Mouse (Mus musculus): ENCODE results near the gene Dnah14.
"Not testable (repeated sequence)": the region's sequence is repeated elsewhere in the genome, so short reads cannot be mapped to it uniquely, and the experiment has no call there.

Dnah14 gene

DNA sequence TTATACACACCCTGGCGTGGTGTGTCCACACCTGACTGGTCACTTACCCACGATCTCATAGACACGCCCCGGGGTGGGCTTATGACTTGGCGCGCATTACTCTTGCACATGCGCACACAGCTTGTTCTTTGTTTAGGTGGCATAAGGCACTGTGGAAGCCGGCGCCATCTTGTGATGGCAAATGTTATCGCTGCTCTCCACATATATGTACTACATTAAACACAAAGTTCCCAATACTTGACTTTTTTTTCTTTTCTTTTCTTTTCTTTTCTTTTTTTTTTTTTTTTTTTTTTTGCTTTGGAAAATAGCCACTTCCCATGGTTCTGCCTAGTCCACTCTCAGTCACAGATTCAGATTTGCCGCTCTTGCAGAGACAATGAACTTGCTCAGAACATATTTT is 206.2 kb downstream of the Dnah14 start:
- not testable (repeated sequence) for DNase-seq (ENCODE audit: low spot score in 2 of 2)

DNA sequence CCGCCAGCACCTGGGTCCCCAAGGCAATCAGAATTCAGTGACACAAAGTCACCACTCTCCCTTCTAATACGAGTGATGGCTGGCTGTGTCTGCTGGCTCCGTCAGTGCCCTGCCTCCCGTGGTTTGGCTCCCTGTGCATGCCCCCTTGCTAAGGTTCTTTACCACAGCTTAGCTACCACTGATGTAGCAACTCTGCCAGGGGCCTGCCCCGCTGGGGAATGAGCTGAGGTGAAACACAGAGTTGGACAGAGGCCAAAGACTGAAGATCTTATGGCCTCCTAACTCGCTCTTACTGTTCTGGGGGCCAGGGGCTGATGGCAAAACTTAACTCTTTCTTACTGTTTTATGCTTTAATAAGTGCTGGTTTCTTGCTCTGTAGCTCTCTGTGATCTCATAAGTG is 213.6 kb downstream of the Dnah14 start:
- no peak for DNase-seq (ENCODE audit: low spot score in 2 of 2)

DNA sequence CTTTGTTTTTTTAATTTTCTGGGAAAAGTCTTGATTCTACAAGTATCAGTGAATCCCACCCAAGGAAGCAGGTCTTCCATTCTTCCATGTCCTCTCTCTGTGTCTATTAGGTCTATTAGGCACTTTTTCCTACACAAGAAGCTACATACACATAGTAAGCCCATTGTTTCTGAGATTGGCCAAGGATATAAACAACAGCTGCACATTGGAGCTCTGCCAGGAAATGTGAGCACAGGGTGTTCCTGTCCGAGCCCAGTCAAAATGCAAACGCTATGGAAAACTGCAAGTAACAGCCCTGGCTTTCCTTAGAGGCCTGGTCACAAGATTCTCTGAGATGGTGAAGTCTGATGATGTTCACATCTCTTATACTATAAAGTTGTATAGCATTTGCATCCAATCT is 217.2 kb downstream of the Dnah14 start:
- DNase-seq (ENCODE audit: low spot score in 2 of 2): no peak

DNA sequence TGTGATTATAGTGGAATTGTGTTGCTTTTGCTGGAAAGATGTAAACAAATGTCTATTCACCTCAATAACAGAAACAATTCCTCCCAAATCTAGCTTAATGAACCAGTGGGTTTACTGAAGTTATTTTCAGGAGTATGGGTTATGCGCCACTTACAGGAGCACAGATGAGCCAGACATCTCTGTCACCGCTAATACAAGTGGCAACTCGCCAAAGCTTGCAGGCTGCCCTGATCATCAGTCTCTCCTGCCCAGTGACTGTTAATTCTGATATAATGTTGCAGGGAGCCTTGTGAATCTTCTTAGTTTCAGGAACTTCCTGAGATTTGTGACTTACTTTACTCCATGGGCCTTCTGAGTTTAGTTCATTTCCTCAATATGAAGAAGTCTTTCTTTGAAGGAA is 223.6 kb downstream of the Dnah14 start:
- DNase-seq (ENCODE audit: low spot score in 2 of 2): no peak

DNA sequence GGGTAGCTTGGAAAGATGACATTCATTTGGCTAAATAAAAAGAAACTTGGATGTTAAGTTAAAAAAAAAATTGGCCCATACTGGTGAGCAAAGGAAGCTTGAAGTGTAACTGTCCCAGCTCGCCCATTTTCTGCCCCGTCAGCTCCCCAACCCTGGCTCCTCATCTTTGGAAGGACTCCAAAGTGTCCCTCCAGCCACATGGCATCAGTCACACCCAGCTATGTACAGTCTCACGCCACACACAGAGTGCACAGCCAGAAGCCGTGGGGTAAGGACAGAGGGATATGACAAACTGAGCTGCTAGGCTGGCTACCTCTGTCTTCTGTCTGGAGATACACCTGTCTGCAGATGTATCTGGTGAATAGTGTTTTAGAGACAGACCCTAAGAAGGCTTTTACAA is 224.3 kb downstream of the Dnah14 start:
- DNase-seq (ENCODE audit: low spot score in 2 of 2): no peak

DNA sequence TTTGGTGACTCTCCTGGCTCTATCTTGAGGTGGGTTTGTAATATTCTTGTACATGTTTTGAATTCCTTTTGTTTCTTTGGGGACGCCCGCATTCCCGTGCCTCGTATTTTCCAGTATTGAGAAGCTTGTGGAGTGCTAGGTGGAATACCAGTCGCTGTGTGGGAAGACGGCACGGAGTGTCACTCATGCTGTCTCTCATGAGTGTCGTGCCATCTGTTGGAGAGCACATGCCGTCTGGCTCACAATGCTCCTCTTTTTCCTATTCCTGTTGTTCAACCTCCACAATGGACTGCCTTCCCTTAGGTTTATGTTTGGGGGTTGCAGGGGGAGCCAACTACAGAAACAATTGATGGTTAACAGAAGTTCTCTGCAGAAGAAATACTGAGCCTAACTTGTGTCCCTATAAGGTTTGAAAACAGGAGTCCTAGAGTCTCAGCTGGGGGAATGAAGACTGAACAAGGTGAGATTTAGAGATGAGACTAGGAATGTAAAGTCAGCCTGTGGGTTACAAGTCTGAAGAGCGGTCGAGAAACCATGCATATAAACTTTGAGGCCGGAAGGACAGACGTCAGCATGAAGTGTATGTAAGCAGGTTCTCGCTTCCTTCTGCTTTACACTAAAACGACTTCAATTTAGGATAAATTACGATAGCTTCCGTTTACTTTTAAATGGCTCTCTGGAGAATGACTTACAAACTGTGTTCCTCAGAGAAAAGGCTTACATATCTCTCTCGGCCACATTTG is 235.3 kb downstream of the Dnah14 start:
- DNase-seq (ENCODE audit: low spot score in 2 of 2): no peak

DNA sequence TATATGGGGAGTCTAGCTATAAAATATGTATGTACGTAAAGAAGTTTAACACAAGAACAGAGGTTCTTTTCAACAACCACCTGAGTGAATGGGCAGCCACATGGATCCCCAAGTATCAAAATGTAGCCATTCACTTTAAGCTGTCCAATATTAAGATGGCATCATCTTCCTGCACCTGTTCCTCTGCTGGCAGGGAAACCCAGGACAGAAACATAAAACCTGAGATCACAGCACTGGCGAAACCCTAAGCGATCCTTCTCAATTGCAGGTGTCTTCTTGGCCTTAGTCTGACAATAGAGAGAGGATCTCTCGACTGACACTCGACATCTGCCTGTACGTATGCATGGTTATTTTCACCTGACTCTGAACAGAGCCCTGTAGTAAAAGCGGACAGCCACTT is 250.4 kb downstream of the Dnah14 start:
- DNase-seq (ENCODE audit: low spot score in 2 of 2): no peak

DNA sequence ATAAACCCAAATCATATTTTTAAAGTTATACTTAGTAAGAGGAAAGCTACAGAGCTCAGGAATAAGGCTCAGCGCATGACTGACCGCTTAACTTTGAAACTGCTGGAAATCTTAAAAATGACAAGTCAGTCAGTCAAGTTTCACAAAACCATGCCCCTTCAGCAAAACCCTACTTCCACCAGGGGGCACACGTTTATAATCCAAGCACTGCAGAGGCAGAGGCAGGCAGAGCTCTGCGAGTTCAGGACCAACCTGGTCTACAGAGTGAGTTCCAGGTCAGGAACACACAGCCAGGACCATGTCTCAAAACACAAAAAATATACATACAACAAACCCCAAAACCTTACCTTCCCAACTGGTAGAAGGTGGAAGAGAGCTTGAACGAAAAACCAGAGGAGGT is 252.0 kb downstream of the Dnah14 start:
- DNase-seq (ENCODE audit: low spot score in 2 of 2): no peak

DNA sequence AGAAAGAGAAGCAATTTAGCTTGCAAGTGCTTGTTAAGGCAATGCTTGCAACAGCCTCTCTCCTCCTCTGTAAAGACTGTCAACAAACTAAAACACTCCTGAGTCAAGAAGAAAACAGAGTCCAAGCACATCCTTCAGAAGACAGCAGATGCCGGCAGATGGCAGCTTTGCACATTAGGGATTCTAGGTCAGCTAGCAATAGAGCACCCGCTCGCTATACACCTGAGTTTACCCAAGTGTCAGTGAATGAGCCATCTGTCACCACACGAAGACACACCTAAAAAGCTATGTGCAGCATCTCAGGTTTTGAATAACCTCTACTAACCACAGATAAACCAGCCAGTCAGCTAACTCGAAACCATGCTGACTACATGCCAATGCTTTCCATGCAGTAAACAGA is 256.4 kb downstream of the Dnah14 start:
- no peak for DNase-seq (ENCODE audit: low spot score in 2 of 2)

DNA sequence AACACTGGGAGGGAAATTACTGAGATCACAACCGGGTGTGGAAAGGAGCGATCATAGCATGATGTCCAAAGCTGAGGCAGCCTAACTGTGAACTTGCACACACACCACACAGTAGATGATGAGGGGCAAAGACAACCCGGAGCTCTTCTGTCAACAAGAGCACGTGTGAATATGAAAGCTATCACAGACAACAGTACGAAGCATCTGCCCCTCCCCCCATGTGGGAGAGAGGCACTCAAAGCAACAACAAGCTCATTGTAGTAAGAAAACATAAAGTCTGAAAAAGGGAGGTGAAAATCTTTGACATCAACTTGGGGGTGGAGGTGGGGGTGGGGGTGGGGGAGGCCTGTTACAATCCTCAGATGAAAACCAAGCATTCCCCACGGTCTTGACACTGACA is 256.8 kb downstream of the Dnah14 start:
- no peak for DNase-seq (ENCODE audit: low spot score in 2 of 2)

DNA sequence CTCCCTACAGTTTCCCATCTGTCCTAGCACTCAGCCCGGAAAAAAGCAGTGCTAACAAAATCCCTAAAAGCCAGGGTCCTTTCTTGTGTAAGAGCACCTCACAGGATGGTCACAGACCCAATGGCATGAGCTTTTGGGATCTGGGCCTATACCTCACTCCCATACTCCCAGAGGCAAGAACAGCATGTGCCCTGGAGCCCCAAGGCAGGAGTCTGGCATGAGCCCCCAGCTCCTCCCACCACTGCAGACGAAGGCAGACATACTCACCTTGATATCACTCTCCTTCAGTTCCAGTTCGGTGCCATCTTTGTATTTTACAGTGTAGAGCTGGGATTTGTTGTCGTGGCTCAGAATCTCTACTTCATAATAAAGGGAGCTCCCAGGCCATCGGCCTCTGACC is 261.8 kb downstream of the Dnah14 start:
- DNase-seq (ENCODE audit: low spot score in 2 of 2): no peak

DNA sequence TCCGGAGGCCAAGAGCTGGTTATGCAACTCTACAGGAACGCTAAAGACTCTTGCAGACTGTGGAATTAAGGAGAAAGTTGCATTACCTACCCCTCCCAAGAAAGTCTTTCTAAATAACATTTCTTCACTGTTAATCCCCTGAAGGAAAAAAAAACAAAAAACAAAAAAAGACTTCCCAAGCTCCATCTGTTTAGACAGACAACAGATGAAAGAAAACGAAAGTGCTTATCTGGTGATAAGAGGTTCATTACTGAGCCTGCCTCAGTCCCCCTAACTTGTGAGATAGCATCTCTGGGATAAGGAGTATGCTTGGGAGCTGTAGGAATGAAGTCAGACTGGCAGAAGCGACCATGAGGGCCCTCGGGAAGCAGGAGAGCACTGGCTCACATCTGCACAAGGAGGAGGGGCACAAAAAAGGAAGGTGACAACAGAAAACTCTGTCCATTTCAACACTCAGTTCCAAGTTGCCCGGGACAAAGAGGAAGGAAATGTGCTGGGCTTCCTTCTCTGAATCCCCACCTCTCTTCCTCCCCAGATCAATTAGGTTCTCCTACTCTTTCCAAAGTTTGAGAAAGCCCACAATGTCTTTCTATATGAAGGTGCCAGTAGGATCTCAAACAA is 263.5 kb downstream of the Dnah14 start:
- no peak for DNase-seq (ENCODE audit: low spot score in 2 of 2)

DNA sequence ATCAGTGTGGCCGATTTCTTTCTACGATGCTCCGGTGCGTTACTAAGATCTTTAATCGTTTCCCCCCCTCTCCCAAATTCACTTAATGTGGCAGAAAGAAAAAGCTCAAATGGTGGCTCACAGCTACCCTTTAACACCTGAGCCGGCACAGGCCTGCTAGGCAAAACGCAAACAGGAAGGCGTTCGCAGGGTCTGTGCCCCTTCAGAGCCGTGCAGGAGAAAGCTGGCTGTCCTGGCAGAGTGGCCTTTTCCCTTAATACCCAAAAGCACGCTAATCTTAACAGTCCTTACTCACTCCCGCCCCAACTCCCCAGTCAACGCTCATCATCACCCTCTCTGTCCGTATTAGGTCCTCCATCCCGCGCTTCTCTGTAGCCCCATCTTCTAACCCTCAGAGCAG is 265.0 kb downstream of the Dnah14 start:
- no peak for DNase-seq (ENCODE audit: low spot score in 2 of 2)

DNA sequence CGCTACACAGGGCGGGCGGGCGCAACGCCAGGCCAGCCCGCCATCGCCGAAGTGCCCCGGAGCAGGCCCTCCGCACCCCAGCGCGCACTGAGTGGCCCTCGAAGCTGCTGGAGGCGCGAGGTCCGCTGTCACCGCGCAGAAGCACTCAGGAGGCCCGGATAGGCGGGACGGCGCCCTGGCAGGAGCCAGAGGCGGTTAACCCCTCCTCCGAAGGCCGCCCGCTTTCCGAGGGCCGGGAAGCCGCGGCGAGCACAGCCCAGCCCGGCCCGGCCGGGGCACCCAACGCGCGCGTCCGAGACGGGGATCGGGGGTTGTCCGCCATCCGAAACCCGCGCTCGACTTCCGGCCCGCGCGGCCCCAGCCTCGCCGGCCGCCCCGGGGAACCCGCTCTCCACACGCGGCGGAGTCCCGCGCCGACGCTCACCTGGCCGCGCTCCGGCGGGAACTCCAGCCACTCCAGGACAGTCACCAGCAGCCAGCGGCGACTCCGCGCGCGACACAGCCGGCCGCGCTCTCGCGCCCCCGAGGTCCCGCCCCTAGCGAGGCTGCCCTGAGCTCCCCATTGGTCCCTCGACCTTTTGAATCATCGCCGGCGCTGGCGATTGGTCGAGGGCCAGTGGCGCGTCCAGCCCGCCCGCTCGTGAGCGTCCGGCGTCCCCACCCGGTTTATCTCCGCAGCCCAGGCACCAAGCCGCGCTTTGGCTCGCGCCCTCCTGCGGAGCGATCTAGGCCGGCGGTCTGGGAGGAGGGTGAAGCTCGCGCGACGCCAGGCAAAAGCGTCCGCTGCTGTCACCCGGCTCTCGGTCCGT is 265.7 kb downstream of the Dnah14 start:
- peak; percentile 88 to 91 for DNase-seq (ENCODE audit: low spot score in 2 of 2)

DNA sequence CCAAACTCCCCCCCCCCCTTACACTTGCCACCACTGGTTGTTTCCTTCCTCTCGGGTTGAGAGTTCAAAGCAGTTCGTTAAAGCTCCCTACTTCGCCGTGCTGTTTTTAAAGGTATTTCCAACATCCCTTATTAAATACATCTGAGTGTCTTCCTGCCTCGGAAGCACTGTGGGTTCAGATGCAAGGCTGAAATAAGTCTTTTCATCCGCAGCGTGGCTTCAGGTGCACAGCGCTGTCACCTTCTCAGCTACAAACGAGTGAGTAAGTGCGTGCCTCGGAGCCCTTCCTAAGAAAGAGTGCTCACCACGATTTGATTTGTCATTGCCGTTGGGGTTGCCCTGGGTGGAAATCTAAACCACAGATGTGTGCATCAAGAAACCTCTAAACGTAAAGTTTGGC is 266.4 kb downstream of the Dnah14 start, which contains the start of gene Lbr:
TSS of gene Lbr (minus strand) at position 266 of the 400 bp plus-strand sequence.
- no peak for DNase-seq (ENCODE audit: low spot score in 2 of 2)

DNA sequence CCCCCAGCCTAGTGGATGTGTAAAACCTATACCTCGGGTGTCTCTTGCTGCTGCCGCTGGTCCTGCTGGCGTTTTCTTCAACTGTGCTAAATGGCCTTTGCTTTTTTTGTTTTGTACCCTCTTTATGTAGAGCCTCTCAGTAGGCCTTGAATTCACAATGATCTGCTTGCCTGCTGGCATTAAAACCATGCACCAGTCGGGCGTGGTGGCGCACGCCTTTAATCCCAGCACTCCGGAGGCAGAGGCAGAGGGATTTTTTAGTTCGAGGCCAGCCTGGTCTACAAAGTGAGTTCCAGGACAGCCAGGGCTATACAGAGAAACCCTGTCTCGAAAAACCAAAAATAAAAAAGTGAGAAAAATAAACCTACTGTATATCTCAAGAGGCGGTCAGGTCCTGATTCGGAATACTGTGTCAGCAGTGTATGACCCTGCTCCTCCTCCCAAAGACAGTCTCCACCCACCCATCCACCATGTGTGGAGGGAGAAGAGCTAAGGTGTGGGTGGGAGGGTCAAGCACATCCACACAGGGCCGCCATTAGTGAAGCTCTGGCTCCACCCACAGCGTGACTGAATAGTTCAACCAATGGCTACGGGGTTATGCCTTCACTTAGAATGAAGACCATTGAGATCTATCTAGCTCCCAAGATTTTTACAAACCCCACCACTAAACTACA is 268.7 kb downstream of the Dnah14 start:
- no peak for DNase-seq (ENCODE audit: low spot score in 2 of 2)

DNA sequence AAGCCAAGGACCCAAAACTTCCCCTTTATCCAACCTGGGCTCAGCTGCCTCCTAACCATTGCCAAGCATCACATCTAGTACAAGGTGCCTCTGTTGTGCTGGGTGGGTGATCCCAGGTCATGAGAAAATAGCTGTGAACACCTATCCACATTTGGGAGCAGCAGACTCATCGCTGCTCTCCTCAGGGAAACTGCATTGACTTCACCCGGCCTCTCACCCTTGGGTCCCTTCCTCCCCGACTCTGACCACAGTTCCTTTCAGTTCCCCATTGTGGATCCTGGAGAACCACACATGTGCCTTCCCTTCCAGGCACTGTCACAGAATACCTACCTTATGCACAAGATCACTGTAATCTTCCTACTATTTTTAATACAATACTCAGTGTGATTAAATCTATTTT is 269.4 kb downstream of the Dnah14 start:
- DNase-seq (ENCODE audit: low spot score in 2 of 2): no peak

DNA sequence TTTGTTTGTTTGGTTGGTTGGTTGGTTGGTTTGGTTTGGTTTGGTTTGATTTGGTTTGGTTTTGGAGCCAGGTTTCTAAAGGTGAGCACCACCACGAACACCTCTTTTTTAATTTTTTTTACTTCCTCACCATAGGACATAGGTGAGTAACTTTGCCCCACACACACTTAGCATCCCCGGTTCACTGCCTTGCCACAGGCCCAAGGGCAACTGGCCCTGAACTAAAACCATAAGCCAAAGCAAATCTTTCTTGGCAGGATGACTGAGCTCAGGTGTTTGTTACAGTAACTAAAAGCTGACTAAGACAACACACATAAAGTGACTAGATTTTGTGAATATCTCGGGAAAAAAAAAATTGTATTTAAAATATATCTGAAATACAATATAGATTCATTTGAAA is 271.0 kb downstream of the Dnah14 start:
- DNase-seq (ENCODE audit: low spot score in 2 of 2): no peak

DNA sequence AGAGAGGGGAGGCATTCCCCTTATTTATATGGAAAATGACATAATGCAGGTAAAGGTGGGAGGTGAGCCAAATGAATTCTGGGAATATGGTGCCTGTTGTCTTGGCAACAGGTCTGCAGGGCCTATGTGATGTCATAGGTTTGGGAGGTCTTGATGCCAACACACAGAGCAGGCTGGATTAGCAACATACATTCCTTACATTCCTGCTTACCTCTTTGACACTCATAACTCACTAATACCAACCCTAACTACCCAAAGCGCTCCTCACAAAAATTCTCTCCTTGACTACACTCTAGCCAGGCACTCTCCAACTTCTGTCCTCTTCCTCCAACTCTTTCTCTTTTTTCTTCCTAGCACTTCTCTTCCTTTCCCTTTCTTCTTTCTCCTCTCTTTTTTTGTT is 271.9 kb downstream of the Dnah14 start:
- no peak for DNase-seq (ENCODE audit: low spot score in 2 of 2)

DNA sequence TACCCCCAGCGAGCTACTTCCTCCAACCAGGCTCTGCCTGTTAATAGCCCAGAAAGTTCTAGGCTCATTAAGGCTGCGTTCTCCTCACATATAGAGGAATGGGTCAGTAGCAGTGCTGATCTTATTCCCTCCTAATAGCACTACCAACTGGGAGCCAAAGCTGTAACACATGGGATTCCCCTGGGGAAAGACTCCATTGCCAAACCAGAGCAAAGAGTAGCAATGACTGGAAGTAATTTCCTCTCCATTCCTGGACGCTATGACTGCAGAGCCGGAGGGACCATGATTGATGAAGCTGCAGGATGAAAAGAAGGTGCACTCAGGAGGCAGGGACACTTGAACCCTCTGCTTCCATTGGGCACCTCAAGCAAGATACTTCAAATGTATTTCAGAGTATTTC is 274.1 kb downstream of the Dnah14 start:
- no peak for DNase-seq (ENCODE audit: low spot score in 2 of 2)

DNA sequence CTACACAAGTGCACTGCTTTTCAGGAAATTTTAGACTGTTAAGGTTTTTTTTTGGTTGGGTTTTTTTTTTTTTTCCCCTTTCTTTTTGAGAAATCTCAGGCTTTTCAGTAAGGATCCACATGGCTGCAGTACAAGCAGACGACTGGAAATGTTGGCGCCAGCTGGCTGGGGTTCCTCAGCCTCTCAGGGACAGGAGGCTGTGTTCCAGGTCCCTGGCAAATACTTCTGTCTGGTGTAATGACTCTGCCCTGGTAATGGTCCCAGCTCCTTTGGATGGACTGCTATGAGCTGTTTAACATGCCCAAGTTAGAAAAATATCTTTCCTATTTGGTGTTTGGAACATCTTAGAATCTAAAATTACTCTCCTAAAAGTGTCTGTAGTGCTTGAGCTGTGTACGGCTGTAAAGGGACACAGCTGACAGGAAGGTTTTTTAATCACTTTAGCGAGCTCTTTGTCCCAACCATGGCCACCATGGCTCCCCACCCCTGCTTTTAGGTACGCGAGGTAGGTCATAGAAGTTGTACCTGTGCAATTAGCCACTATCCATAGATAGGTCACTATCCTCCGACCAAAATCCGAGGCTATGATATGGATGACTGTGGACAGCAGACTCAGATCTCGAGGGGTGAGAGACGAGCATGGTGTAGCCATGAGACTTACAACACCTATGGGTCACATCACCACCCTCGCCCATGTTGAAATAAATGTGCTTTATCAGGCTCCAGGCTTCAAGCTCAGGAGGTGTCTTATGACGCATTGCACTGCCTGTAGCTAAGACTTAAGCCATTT is 275.4 kb downstream of the Dnah14 start:
- DNase-seq (ENCODE audit: low spot score in 2 of 2): peak in 1 of 2 experiments; percentile 21

Measured in frontal cortex, postnatal 25 days (tissue).